Mouse (Mus musculus) liver, postnatal 0 days (tissue): ENCODE measurements around the gene Psmb1. TPM values are rescaled to one million over a fixed set of nuclear protein-coding genes. Genes with fewer than 3 reads are reported as not detected.
A peak's percentile ranks its signal among the peaks of the same experiment; 100 is the strongest.
"Not testable (repeated sequence)": the region's sequence is repeated elsewhere in the genome, so short reads cannot be mapped to it uniquely, and the experiment has no call there.

Experiments used
- ATAC-seq: fragments of 200-750 bp; cut with Nextera tagmentation; 2 replicates; pipeline ENCODE4 v1.8.0; 2017; ENCODE audit warnings: mild to moderate bottlenecking, moderate library complexity
- DNase-seq: peaks from one replicate; pipeline ENCODE4 v3.0.0-alpha.2; 2016
- H3K27ac ChIP-seq: fragments of 300-500 bp; sonication (generic); 2 replicates; pipeline ENCODE4 v1.5.1; 2014; ENCODE audit warnings: antibody characterized with exemption, moderate library complexity, mild to moderate bottlenecking, low read depth
- H3K27me3 ChIP-seq: fragments of 300-500 bp; sonication (generic); 2 replicates; pipeline ENCODE4 v1.6.1; 2014; ENCODE audit warnings: low read length, control low read depth, mixed read lengths; ENCODE audit not compliant: insufficient read depth
- H3K36me3 ChIP-seq: fragments of 300-500 bp; sonication (generic); replicated peaks from 2 replicates; pipeline ENCODE4 v1.6.1; 2014; ENCODE audit warnings: mild to moderate bottlenecking, control low read depth, low read length, moderate library complexity, mixed read lengths; ENCODE audit not compliant: insufficient read depth
- H3K4me1 ChIP-seq: fragments of 300-500 bp; sonication (generic); 2 replicates; pipeline ENCODE4 v1.6.1; 2014; ENCODE audit warnings: antibody characterized with exemption, mild to moderate bottlenecking, control low read depth; ENCODE audit not compliant: insufficient read depth
- H3K4me2 ChIP-seq: fragments of 300-500 bp; sonication (generic); 2 replicates; pipeline ENCODE4 v1.6.1; 2014; ENCODE audit warnings: low read depth, mild to moderate bottlenecking, low read length, moderate library complexity, mixed read lengths
- H3K4me3 ChIP-seq: fragments of 300-500 bp; sonication (generic); 2 replicates; pipeline ENCODE4 v1.5.1; 2014; ENCODE audit warnings: low read depth, low read length
- H3K9ac ChIP-seq: fragments of 300-500 bp; sonication (generic); replicated peaks from 2 replicates; pipeline ENCODE4 v1.6.1; 2014; ENCODE audit warnings: mild to moderate bottlenecking, moderate library complexity
- H3K9me3 ChIP-seq: fragments of 300-500 bp; sonication (generic); 2 replicates; pipeline ENCODE4 v1.6.1; 2016; ENCODE audit warnings: mild to moderate bottlenecking, control low read depth, low read length, mixed read lengths
- CTCF ChIP-seq: sonication (generic); IDR thresholded peaks from 2 replicates; pipeline ENCODE4 v1.5.1; 2016; ENCODE audit warnings: antibody characterized with exemption, low read depth
- EP300 ChIP-seq: IDR thresholded peaks from 2 replicates; pipeline ENCODE4 v1.6.1; 2016; ENCODE audit warnings: antibody characterized with exemption, low read depth, mild to moderate bottlenecking
- WGBS: fragments of 180-500 bp; shearing (Covaris S2); extraction: QIAGEN DNeasy Blood & Tissue Kit; methylation state at CpG from one replicate; pipeline ENCODE4 v1.1.7; 2014; ENCODE audit not compliant: insufficient replicate concordance; 5-methylcytosine and 5-hydroxymethylcytosine counted together
- polyA plus RNA-seq: library from polyadenylated mRNA; unstranded; fragments of >200 nt; fragmentation: Nextera tagmentation; extraction: Ambion mirVana; gene quantifications from 2 replicates; pipeline ENCODE4 v1.2.1, GENCODE M21; 2015

Gene Psmb1
- polyA plus RNA-seq, result 133 and 134 TPM in 2 replicates

DNA sequence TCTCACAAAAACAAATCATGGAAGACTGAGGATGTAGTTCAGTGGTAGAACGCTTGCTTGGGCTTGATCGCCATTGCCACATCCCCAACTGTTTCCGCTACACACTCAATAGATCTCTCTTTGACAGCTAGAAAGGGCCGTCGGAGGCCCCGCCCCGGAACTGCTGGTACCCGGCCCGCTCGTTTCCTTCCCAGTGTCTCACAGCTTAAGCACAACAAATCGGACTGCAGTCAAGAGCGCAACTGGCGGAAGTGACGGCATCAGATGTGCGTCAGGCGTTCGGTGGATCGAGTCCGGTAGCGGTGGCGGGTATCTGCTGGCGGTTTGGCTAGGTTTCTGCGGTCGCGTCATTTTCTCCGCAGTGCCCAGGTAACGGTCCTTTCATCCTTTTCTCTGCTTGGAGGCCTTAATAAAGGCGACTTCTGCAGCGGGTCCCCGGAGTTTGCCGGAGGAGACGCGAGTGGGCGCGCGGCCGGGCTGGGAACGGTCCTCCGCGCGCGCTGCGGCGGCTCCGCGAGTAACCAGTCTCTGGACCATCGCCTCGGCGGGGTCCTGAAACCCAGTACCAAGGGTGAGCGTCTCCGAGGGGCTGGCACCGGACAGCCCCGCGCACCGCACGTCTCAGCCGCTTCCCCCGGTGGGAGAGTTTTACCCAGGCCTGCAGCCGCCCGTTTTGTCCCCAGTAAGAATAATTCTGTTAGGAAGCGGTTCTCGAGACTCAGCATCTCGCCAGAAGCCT is at the start of gene Psmb1, which contains the start of gene Tbp:
TSS of gene Psmb1 (minus strand) at position 96 of the 739 bp plus-strand sequence.
TSS of gene Tbp (plus strand) at position 233 of the 739 bp plus-strand sequence.
- Histone ChIP-seq H3K4me3 (peak within 1 kb of the TSS; percentile 85), H3K36me3 (peaks cover 27% of the 10 kb centered on the region), H3K4me2 (peak within 1 kb of the TSS; percentile 94), H3K27ac (peak within 1 kb of the TSS; percentile 93), H3K27me3 (no peaks in the 10 kb centered on the region), H3K9me3 (no peaks in the 10 kb centered on the region), H3K9ac (peak within 1 kb of the TSS; percentile 97), H3K4me1 (peaks cover 29% of the 10 kb centered on the region)
- TF ChIP-seq CTCF, result no peak
- no peak for TF ChIP-seq EP300
- DNase-seq, result peak; percentile 98
- WGBS, result under 1% methylated on average over 63 of the region's 63 CpGs
- peak; percentile 90 for ATAC-seq

GRCm38 (mm10) chr17:15546440-15546839 is 46.9 kb upstream of the Psmb1 start:
- H3K9ac ChIP-seq, result no peak overlapping the region
- H3K4me3 ChIP-seq, result no peak overlapping the region
- H3K4me2 ChIP-seq, result no peak overlapping the region
- no peak for TF ChIP-seq EP300
- TF ChIP-seq CTCF, result no peak
- 0 out of 2 replicates have a peak, but pooled peaks have one; percentile 23 for ATAC-seq
- WGBS, result 65% methylated on average over 4 of the region's 4 CpGs
- no peaks in the 10 kb centered on the region for H3K9me3 ChIP-seq
- H3K36me3 ChIP-seq, result no peaks in the 10 kb centered on the region; the same call in 1 of the 2 replicates
- H3K4me1 ChIP-seq, result no peaks in the 10 kb centered on the region
- no peaks in the 10 kb centered on the region for H3K27me3 ChIP-seq
- no peak overlapping the region for H3K27ac ChIP-seq
- no peak for DNase-seq

DNA sequence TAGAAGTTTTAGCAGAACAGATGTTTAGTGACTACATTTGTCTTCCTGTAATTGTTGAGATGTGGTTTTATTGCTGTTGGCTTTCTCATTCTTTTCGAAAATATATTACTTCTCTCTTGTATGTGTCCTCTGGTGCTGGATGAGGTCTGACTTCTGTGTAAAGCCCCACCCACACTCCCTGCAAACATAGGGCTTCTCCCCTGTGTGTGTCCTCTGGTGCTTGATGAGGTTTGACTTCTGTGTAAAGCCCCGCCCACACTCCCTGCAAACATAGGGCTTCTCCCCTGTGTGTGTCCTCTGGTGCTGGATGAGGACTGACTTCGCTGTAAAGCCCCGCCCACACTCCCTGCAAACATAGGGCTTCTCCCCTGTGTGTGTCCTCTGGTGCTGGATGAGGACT is 44.3 kb upstream of the Psmb1 start:
- WGBS, result 63% methylated on average over 3 of the region's 4 CpGs
- H3K4me3 ChIP-seq, H3K4me2 ChIP-seq, DNase-seq, H3K27ac ChIP-seq, H3K9me3 ChIP-seq, H3K27me3 ChIP-seq, H3K9ac ChIP-seq, H3K4me1 ChIP-seq, ATAC-seq, H3K36me3 ChIP-seq: not testable (repeated sequence)

- 67% methylated on average over 4 of the region's 4 CpGs for WGBS
- DNase-seq, result no peak
Observed at GRCm38 (mm10) chr17:15540309-15540708, 40.8 kb upstream of the Psmb1 start.

GRCm38 (mm10) chr17:15536457-15536904 is 36.9 kb upstream of the Psmb1 start:
- H3K9me3 ChIP-seq, result no peaks in the 10 kb centered on the region
- WGBS, result 2% methylated on average over 33 of the region's 33 CpGs
- DNase-seq, result peak; percentile 16

More at GRCm38 (mm10) chr17:15540309-15540708, 40.8 kb upstream of the Psmb1 start:
- H3K4me2 ChIP-seq, result no peak overlapping the region
- H3K9ac ChIP-seq, result no peak overlapping the region
- no peaks in the 10 kb centered on the region; the same call in 1 of the 2 replicates for H3K36me3 ChIP-seq
- ATAC-seq, result no peak
- no peaks in the 10 kb centered on the region for H3K9me3 ChIP-seq
- no peaks in the 10 kb centered on the region; the same call in 1 of the 2 replicates for H3K4me1 ChIP-seq
- H3K4me3 ChIP-seq, result no peak overlapping the region
- TF ChIP-seq CTCF (no peak), EP300 (no peak)
- peaks cover 15% of the 10 kb centered on the region for H3K27me3 ChIP-seq
- H3K27ac ChIP-seq, result no peak overlapping the region

GRCm38 (mm10) chr17:15535943-15536342 is 36.4 kb upstream of the Psmb1 start:
- Histone ChIP-seq H3K36me3 (no peaks in the 10 kb centered on the region), H3K27me3 (peaks cover 19% of the 10 kb centered on the region), H3K4me3 (peak overlapping the region; percentile 45), H3K4me2 (peak overlapping the region; percentile 78), H3K9me3 (no peaks in the 10 kb centered on the region), H3K4me1 (no peaks in the 10 kb centered on the region; the same call in 1 of the 2 replicates), H3K27ac (no peak overlapping the region), H3K9ac (no peak overlapping the region)
- WGBS, result 11% methylated on average over 8 of the region's 8 CpGs
- DNase-seq (no peak), ATAC-seq (no peak)
- TF ChIP-seq CTCF (no peak), EP300 (no peak)

More at GRCm38 (mm10) chr17:15536457-15536904, 36.9 kb upstream of the Psmb1 start:
- H3K36me3 ChIP-seq, result no peaks in the 10 kb centered on the region
- TF ChIP-seq EP300, result no peak
- no peak for TF ChIP-seq CTCF
- peaks cover 19% of the 10 kb centered on the region for H3K27me3 ChIP-seq
- H3K9ac ChIP-seq, result peak overlapping the region; percentile 38; the same call in 1 of the 2 replicates
- no peak for ATAC-seq
- H3K27ac ChIP-seq, result no peak overlapping the region
- no peaks in the 10 kb centered on the region; the same call in 1 of the 2 replicates for H3K4me1 ChIP-seq
- peak overlapping the region; percentile 45 for H3K4me3 ChIP-seq
- peak overlapping the region; percentile 78 for H3K4me2 ChIP-seq
